Mouse (Mus musculus) forebrain, embryonic 15.5 days (tissue): Measurements from ENCODE around the gene Slc17a7. TPM values are rescaled to one million over a fixed set of nuclear protein-coding genes. Genes with fewer than 3 reads are reported as not detected.

Source experiments
- ATAC-seq: fragments of 200-750 bp; cut with Nextera tagmentation; replicated peaks from 2 replicates; pipeline ENCODE4 v1.8.0; 2017; ENCODE audit warnings: mild to moderate bottlenecking, moderate TSS enrichment, moderate library complexity
- H3K27ac ChIP-seq: fragments of 300-500 bp; sonication (generic); replicated peaks from 2 replicates; pipeline ENCODE4 v1.5.1; 2015; ENCODE audit warnings: mild to moderate bottlenecking, inconsistent platforms
- H3K27me3 ChIP-seq: fragments of 300-500 bp; sonication (generic); 2 replicates; pipeline ENCODE4 v1.6.1; 2015; ENCODE audit warnings: inconsistent platforms
- H3K36me3 ChIP-seq: fragments of 300-500 bp; sonication (generic); 2 replicates; pipeline ENCODE4 v1.6.1; 2015; ENCODE audit warnings: mild to moderate bottlenecking, inconsistent platforms
- H3K4me1 ChIP-seq: fragments of 300-500 bp; sonication (generic); 2 replicates; pipeline ENCODE4 v1.6.1; 2015; ENCODE audit warnings: inconsistent platforms
- H3K4me2 ChIP-seq: fragments of 300-500 bp; sonication (generic); replicated peaks from 2 replicates; pipeline ENCODE4 v1.6.1; 2015; ENCODE audit warnings: mild to moderate bottlenecking, inconsistent platforms
- H3K4me3 ChIP-seq: fragments of 300-500 bp; sonication (generic); 2 replicates; pipeline ENCODE4 v1.5.1; 2015; ENCODE audit warnings: mild to moderate bottlenecking, inconsistent platforms
- H3K9ac ChIP-seq: fragments of 300-500 bp; sonication (generic); replicated peaks from 2 replicates; pipeline ENCODE4 v1.6.1; 2015; ENCODE audit warnings: mild to moderate bottlenecking, inconsistent platforms
- H3K9me3 ChIP-seq: fragments of 300-500 bp; sonication (generic); 2 replicates; pipeline ENCODE4 v1.6.1; 2016; ENCODE audit warnings: inconsistent platforms
- WGBS: fragments of 180-500 bp; shearing (Covaris S2); methylation state at CpG from one replicate; pipeline ENCODE4 v1.1.7; 2015; ENCODE audit warnings: mixed read lengths; 5-methylcytosine and 5-hydroxymethylcytosine counted together
- microRNA counts: library from miRNA; unstranded; fragments of <30 nt; microRNA quantifications from one replicate; lab custom pipeline; 2016
- microRNA-seq: library from miRNA; unstranded; fragments of <30 nt; microRNA quantifications from one replicate; pipeline ENCODE4, GENCODE M21; 2016
- polyA plus RNA-seq: library from polyadenylated mRNA; unstranded; fragments of >200 nt; fragmentation: Nextera tagmentation; extraction: Ambion mirVana; gene quantifications from 2 replicates; pipeline ENCODE4 v1.2.1, GENCODE M21; 2015

The Slc17a7 gene
- polyA plus RNA-seq, 1 experiment from 2014 or later = 20.1 TPM

GRCm38 (mm10) chr7:45221680-45222079, 57.9 kb downstream of the Slc17a7 start:
- no peaks in the 10 kb centered on the region for H3K27me3 ChIP-seq
- no peak overlapping the region for H3K27ac ChIP-seq
- no peak overlapping the region for H3K9ac ChIP-seq
- H3K4me2 ChIP-seq = no peak overlapping the region
- peaks cover 16% of the 10 kb centered on the region for H3K4me1 ChIP-seq
- no peak for ATAC-seq
- peaks cover 18% of the 10 kb centered on the region for H3K36me3 ChIP-seq
- 87% methylated on average over 2 of the region's 2 CpGs for WGBS
- H3K4me3 ChIP-seq = no peak overlapping the region
- H3K9me3 ChIP-seq = no peaks in the 10 kb centered on the region

DNA sequence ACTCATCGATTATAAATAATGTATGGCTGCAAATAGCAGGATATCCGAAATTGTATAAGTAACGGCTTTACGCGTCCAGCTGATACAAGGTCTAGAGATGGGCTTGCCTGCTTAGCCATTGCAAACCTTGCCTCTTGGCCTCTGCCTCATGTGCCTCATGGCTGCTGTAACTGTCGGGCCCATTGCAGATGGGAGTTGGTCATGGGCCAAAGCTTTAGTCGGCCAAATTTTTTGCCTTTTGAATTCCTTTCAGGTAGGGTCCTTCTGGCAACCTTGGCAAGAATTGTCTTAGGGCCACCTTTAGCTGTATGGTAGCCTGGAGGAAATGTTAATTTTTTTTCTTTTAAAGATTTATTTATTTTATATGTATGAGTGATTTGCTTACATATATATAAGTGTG, 61.1 kb downstream of the Slc17a7 start:
- WGBS = 88% methylated on average over 7 of the region's 7 CpGs
- no peaks in the 10 kb centered on the region for H3K9me3 ChIP-seq
- ATAC-seq = no peak
- H3K27me3 ChIP-seq = no peaks in the 10 kb centered on the region
- no peak overlapping the region for H3K4me2 ChIP-seq
- no peak overlapping the region for H3K9ac ChIP-seq
- no peak overlapping the region for H3K27ac ChIP-seq
- no peaks in the 10 kb centered on the region for H3K4me1 ChIP-seq
- H3K4me3 ChIP-seq = no peak overlapping the region
- H3K36me3 ChIP-seq = peaks cover 32% of the 10 kb centered on the region

MicroRNAs encoded within 50 kb of the gene (microRNA counts, 519-probe panel; counts per million panel counts)
- microRNA mmu-miR-150 (lab: Ali Mortazavi, UCI) = 2,820 counts per million, percentile 66 among the panel's probes with 10 or more counts

Small RNAs within 50 kb of the gene (microRNA-seq; reads per million reads assigned to microRNA genes)
- gene Mir150 (42.2 reads per million, percentile 41 among the genes with 10 or more reads in this experiment), gene Mir5121 (7.7 reads per million, percentile 23 among the genes with 10 or more reads in this experiment), gene Mir7055 (not detected)

Other genes with a start within 250 kb of the Slc17a7 start
- 105 and 107 TPM in 2 replicates for gene Ap2a1, start 234.5 kb upstream of the Slc17a7 start, polyA plus RNA-seq
- gene Tsks, start 220.7 kb upstream of the Slc17a7 start, polyA plus RNA-seq = not detected in 2 replicates
- gene Cpt1c, start 189.1 kb upstream of the Slc17a7 start, polyA plus RNA-seq = 48.2 and 51.6 TPM in 2 replicates
- gene Prmt1, start 177.4 kb upstream of the Slc17a7 start, polyA plus RNA-seq = 703 and 728 TPM in 2 replicates
- gene Irf3, start 166.3 kb upstream of the Slc17a7 start, polyA plus RNA-seq = 62.6 and 66.6 TPM in 2 replicates
- 19.2 and 21.8 TPM in 2 replicates for gene Bcl2l12, start 165.2 kb upstream of the Slc17a7 start, polyA plus RNA-seq
- 42.8 and 47.1 TPM in 2 replicates for gene Scaf1, start 147.6 kb upstream of the Slc17a7 start, polyA plus RNA-seq
- 10.4 and 11.5 TPM in 2 replicates for gene Rras, start 146.0 kb upstream of the Slc17a7 start, polyA plus RNA-seq
- 16.0 and 16.1 TPM in 2 replicates for gene Prr12, start 111.1 kb upstream of the Slc17a7 start, polyA plus RNA-seq
- 62.4 and 63.9 TPM in 2 replicates for gene Nosip, start 101.5 kb upstream of the Slc17a7 start, polyA plus RNA-seq
- gene Prrg2, start 101.3 kb upstream of the Slc17a7 start, polyA plus RNA-seq = 12.6 and 15.3 TPM in 2 replicates
- gene Rcn3, start 71.7 kb upstream of the Slc17a7 start, polyA plus RNA-seq = 49.6 and 54.4 TPM in 2 replicates
- 16.6 and 17.8 TPM in 2 replicates for gene Fcgrt, start 60.1 kb upstream of the Slc17a7 start, polyA plus RNA-seq
- gene Rps11, start 39.5 kb upstream of the Slc17a7 start, polyA plus RNA-seq = 982 and 1,055 TPM in 2 replicates
- 890 and 969 TPM in 2 replicates for gene Rpl13a, start 35.2 kb upstream of the Slc17a7 start, polyA plus RNA-seq
- gene Gm45713, start 27.7 kb upstream of the Slc17a7 start, polyA plus RNA-seq = 0.15 TPM in 1 of 2 replicates, not detected in the other
- 1.6 and 2.1 TPM in 2 replicates for gene Flt3l, start 27.5 kb upstream of the Slc17a7 start, polyA plus RNA-seq
- gene Pih1d1, start 9.6 kb upstream of the Slc17a7 start, polyA plus RNA-seq = 96.0 and 96.9 TPM in 2 replicates
- gene Aldh16a1, start 9.4 kb upstream of the Slc17a7 start, polyA plus RNA-seq = 25.6 and 30.8 TPM in 2 replicates
- not detected in 2 replicates for gene Gfy, start 15.6 kb downstream of the Slc17a7 start, polyA plus RNA-seq
- gene Pth2, start 17.0 kb downstream of the Slc17a7 start, polyA plus RNA-seq = not detected in 2 replicates
- 0.74 and 0.75 TPM in 2 replicates for gene Ccdc155, start 40.9 kb downstream of the Slc17a7 start, polyA plus RNA-seq
- gene Dkkl1, start 48.2 kb downstream of the Slc17a7 start, polyA plus RNA-seq = 1.4 and 2.0 TPM in 2 replicates
- gene Tead2, start 51.8 kb downstream of the Slc17a7 start, polyA plus RNA-seq = 92.8 and 106 TPM in 2 replicates
- gene Cd37, start 75.2 kb downstream of the Slc17a7 start, polyA plus RNA-seq = 1.3 and 1.6 TPM in 2 replicates
- 0.17 and 0.20 TPM in 2 replicates for gene Slc6a16, start 77.1 kb downstream of the Slc17a7 start, polyA plus RNA-seq
- gene Slc6a21, start 113.6 kb downstream of the Slc17a7 start, polyA plus RNA-seq = not detected in 2 replicates
- 9.3 and 11.0 TPM in 2 replicates for gene Trpm4, start 169.8 kb downstream of the Slc17a7 start, polyA plus RNA-seq
- 0.10 and 0.23 TPM in 2 replicates for gene Hrc, start 171.3 kb downstream of the Slc17a7 start, polyA plus RNA-seq
- 18.3 and 20.1 TPM in 2 replicates for gene Ppfia3, start 203.1 kb downstream of the Slc17a7 start, polyA plus RNA-seq
- gene Lin7b, start 206.6 kb downstream of the Slc17a7 start, polyA plus RNA-seq = 9.1 and 10.5 TPM in 2 replicates
- gene Snrnp70, start 231.8 kb downstream of the Slc17a7 start, polyA plus RNA-seq = 220 and 231 TPM in 2 replicates
- not detected in 2 replicates for gene Kcna7, start 241.7 kb downstream of the Slc17a7 start, polyA plus RNA-seq
- not detected in 2 replicates for gene Ntf5, start 249.7 kb downstream of the Slc17a7 start, polyA plus RNA-seq